Mouse (Mus musculus): ENCODE measurements around the gene Ctdsp2.

Gene Ctdsp2

DNA sequence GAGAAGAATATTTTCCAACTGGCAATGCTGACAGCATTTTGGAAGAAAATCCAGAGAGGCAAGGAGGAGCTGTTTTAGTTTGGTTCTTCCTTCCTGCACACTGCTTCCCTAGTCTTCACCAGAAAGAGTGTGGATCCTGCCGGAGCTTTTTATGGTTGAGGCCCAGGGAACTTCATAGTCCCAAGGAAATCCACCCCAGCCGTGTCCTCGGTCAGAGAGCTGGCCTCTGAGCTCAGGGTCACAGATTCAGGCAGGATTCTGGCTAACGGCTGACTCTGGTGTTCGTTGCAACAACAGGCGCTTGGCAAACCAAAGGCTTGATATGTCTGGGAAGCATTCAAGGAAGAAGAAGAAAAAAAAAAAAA is 15.6 kb upstream of the Ctdsp2 start:
- DNase-seq (ENCODE audit: low spot score), result no peak

DNA sequence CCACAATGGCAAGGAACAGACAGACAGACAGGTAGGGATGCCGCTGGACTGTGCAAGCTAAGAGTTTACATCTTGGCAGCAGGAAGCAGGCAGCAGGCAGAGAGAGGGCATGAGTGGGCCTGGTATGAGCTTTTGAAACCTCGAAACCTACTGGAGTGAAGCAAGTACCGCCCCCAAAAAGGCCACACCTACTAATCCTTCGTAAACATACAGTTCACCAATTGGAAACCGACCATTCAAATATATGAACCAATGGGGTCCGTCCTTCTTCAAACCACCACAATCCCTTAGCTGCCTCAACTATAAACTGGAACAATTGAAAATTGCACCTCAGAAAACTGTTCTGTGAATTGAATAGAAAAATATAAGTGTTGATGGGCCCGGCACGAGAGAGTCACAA is 14.7 kb upstream of the Ctdsp2 start:
- DNase-seq (ENCODE audit: low spot score), result no peak

DNA sequence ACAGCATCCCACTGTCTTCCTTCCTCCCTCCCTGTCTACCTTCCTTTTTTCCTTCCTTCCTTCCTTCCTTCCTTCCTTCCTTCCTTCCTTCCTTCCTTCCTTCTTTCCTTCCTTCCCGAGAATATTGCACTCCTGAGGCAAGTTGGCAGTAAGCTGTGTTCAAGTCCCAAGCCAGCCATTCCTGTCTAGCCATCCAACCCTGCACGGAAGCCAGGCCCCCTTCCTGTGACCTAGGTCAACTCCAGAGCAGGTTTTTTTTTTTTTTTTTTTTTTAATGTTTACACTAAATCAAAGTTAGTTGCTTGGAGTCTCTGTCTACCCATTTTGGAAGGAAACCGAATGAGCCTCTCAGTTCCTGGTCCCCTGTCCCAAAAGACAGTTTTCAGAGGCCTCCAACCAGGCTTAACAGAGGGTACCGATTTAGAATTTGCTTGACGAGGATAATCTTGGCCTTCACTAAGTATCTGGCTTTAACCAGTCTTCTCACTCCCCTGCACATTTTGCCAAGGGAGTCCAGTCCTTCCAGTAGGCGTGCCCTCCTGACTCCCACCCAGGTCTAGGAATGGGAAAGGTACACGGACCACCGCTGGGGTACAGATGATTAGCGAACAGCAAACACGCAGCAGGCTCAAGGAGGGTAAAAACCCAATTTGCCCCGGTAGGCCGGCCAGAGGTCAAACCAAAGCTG is 7.0 kb upstream of the Ctdsp2 start:
- no peak for DNase-seq (ENCODE audit: low spot score)

DNA sequence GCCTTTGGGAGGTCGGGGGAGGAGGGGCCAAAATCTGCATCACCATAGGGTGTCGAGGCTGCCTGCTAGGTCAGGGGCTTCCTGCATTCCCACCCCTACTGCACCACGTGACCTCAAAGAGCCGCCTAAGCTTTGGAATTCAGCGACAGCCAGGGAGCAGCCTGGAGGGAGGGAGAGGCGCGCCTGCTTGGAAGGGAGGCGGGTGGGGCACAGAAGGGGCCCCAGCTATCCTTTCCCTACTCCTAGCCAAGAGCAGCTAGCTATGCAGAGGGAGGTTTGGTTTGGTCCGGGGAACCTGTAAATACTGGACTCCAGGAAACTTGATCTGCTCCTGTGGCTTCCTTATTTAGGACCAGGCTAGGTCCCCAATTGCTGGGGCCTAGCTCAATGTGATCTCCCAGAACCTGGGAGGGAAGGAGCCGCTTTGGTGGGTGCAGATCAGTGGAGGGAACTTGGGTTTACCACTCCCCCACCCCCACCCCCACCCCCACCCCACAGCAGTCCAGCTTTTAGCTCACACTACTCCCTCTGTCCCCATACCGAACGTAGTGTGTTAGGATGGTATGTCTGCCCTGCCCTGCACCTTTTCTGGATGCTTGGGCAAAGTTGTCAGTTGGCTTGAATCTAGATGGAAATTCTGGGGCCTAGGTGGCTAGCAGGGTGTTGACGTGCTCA is 6.3 kb upstream of the Ctdsp2 start:
- peak; percentile 64 for DNase-seq (ENCODE audit: low spot score)

DNA sequence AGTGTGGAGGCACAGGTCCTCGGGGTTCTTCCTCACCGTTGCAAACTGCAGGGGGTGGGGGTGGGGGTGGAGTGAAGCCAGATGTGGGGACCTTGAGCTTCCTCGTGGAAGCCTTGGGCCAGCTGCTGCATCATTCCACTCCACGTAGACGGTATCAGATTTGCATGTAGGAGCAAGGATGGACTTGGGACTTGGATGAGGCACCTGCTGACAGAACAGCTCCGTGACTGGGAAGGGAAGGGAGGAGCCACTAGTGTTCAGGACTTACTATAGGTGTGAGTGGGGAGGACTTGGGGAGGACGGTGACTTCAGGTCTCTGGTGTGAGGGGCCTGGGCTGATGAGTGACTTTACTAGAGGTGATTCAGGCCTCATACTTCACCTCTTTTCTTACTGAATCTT is 5.5 kb upstream of the Ctdsp2 start:
- DNase-seq (ENCODE audit: low spot score), result no peak

DNA sequence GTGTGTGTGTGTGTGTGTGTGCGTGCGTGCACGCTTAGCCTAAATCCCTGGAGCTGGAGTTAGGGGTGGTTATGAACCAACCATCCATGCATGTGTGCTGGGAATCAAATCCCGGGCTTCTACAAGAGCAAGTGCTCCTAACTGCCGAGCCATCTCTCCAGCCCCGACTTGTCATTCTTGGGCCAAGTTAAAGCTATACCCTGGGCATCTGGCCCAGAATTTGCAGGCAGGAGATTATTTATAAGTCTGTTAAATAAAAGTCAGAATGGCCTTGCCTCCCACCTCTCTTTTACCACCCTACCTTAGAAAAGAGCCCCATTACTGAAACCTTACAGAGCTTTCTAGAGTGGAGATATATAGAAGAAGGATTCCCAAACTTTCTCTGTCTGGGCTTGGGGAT is 2.8 kb upstream of the Ctdsp2 start:
- DNase-seq (ENCODE audit: low spot score), result no peak

DNA sequence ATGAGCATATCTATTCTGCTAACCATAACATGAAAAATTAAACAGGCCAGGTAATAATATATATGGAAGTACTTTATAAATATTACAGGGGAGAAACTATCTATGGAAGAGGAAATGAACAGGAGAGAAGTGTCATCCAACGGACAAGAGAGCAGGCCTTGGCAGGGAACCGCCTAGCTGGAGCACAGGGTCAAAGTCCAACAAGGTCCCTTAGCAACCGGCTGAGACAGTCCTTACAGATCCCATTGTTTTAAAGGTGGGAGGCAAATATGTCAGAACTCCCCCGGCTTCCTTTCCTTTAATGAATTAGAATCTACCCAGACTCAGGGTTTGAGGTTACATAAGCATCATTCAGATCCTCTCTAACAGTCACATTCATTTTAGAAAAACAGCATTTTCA is 1.4 kb upstream of the Ctdsp2 start:
- DNase-seq (ENCODE audit: low spot score), result no peak

DNA sequence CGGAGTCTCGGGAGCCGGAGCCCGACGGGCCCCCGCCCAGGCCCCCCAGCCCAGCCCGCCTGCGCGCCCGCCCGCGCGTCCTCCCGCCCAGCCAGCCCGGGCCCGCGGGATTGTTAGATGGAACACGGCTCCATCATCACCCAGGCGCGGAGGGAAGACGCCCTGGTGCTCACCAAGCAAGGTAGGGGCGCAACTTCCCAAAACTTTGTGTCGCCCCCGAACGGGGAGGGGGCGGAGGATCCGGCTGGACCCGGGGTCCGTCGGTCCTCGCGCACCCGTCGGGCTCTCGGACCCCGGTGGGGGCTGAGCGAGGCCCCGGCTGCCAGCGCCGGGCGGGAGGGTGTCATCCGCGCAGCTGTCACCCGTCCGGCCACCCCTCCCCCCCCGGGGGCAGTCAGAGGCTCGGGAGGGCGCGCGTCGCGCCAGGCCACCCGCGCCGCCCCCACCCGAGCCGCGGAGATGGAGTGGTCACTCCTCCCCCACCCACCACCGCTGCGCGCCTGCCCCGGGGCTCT is 661 bp downstream of the Ctdsp2 start:
- DNase-seq (ENCODE audit: low spot score), result peak; percentile 65

DNA sequence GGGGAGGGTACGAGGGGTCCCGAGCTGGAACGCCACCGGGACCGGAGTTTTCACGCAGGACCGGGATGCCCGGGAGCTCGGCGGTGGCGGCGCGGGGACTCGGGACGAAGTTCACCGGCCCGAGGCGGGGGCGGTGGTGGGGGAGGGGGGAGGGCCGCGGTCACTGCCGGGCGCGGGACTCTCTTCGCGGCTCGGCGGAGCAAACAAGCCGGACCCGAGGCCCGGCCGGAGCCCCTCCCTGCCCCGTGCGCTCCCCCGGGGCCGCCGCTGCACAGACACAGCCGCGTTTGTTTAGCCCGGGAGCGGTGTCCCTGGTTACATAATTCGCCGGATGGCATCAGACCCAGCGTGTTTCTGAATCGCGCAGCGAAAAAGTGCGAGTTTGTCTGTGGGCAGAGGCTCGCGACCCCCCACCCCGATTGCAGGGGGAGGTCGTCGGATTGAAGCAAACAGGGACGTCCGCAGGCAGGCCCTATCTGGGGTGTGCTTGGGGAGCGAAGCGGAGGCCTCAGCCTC is 1.2 kb downstream of the Ctdsp2 start:
- no peak for DNase-seq (ENCODE audit: low spot score)

DNA sequence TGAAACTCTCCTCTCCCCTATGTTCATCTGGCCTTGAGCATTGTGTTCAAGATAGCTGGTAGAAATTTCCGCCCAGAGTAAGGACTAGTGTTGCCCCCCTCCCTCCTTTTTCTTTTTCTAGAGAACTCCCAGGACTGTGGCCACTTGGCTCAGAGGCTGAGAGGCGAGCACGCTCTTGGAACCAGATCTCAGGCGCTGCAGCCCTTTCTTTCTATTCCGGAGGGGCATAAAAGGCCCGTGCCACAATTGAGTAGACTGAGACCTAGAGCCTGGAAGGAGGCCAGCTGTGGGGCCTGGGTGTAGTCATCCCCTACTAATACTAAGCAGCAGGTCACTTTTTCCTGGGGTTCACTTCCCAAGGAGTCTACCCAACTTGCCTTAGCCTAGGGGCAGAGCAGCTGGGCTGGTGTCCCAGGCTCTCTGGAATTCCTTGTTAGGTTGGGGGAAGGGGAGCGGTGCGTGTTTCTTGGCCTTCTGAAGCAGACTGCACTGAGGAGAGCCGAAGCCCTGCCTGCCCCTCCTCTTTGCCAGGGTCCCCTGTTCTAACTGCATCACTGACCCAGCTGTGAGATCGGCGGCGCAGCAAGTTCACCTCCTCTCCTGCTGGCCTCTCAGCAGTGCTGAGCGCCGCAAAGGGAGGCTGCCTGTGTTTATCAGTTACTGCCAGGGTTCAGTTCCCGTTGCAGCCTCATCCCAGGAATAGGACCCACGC is 1.9 kb downstream of the Ctdsp2 start:
- peak; percentile 50 for DNase-seq (ENCODE audit: low spot score)

DNA sequence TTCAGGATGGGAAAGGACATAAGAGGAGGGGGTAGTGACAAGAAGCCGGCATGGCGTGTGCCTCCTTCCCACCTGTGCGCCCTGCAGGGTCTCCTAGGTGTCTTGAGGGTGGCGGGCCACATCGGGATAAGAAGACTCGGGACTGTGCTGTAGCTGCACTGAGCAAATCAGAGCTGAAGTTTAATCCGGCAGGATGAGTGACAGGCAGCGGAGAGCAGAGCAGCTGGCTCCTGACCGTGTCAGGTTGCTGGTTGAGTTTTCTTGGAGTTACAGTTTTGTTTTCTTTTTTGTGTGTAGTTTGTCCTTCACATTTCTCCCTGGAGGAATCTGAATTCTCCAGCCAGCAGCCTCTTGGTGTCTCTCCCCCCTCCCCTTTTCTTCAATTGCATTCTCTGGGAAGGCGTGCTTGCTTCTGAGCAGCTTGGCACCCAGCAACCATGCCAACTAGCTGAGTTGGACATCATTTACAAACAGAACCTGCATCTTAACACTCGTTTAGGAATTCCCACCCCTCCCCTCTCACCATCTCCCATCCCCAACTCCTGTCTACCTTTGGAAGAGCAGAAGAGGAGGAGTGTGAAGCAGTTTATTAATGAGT is 2.5 kb downstream of the Ctdsp2 start:
- DNase-seq (ENCODE audit: low spot score), result no peak

DNA sequence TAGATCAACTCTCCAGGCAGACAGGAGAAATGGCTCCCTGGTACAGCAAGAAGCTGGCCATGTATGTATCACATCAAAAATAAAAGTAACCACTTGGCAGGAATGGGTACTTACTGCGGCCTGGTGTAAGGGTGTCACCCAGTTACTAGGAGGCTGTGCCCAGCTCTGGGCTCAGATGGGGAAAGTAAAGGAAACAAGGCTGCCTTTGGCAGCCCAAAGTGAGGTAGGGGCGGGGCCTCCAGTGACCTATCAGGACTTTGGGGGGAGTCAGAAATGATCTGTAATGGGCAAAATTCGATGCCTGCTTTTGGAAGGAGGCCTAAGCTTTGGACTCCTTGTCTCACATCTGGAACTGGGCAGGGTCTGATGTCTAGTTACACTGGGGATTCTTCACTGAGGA is 3.2 kb downstream of the Ctdsp2 start:
- DNase-seq (ENCODE audit: low spot score), result no peak

DNA sequence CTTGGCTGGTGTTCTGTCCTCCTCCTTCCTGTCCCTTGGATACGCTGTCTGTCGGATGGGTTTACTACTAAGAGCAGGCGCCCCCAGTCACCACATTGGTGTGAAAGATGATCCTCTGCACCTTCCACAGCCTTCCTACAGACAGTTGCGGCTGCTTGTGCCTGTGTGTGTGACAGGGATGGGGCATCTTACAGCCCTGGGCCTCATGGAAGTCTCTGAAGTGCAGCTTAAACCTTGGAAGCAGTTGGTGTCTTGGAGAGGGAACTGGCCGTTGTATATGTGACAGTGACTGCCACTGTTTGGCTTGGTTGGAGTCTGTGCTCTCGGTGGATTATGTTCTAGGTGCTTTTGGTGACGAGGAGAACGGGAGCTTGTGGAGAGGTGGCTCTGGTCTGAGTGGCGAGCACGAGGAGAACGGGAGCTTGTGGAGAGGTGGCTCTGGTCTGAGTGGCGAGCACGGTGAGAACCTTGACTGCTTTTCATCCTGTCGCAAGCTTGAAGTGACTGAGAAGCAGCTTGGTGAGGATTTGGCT is 4.7 kb downstream of the Ctdsp2 start:
- no peak for DNase-seq (ENCODE audit: low spot score)

DNA sequence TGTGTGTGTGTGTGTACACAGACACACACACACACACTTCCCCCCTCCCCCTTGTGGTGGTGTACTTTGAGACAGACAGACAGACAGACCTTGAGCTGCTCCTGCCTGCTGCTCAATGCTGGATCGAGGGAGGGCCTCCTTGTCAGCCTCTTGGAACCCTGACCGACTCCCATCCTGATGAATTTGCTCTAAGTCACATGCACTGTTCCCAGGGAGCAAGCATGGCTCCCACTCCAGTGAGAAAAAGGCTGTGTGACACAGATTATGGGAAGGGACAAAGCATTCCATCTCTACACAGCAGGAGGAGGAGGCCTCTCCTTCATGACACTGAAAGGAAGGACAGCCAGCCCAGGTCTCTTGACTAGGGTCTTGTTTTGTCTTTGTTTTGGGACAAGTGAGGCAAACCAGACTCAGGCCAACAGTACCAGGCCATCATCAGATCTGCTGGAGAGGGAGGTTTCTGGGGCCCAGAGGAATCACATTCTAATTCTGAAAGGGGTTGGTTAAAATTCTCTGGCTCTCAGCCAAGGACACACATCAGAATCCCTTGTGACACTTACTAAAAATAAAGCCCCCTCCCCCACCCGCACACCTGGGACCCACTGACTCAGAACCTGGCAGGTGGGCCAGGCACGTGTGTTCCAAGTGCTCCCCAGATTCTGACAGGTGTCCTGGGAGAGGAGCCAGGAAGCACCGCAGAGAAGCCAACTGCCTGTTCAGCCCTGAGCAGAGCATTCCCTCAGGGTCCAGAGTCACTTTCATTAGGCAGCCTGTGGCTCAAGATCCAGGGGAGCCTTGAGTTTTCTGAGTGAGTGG is 5.9 kb downstream of the Ctdsp2 start:
- DNase-seq (ENCODE audit: low spot score), result no peak

DNA sequence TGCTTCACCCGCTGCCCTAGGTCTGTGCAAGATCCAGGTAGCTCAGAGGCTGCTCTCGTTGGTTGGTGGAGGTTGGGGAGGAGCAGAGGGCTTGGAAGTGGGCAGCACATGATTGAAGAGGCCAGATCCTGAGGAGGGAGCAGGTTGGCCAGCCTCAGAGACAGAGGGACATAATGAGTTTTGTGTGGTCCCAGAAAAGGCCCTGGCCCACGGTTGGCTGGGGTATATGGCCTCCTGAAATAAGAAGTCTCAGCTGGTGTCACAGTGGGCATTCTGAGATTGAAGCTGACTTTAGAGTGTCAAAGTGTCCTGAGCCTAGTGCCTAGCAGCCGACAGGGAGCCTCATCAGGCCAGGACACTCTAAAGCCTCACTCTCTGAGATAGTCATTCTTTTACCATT is 6.6 kb downstream of the Ctdsp2 start:
- no peak for DNase-seq (ENCODE audit: low spot score)

DNA sequence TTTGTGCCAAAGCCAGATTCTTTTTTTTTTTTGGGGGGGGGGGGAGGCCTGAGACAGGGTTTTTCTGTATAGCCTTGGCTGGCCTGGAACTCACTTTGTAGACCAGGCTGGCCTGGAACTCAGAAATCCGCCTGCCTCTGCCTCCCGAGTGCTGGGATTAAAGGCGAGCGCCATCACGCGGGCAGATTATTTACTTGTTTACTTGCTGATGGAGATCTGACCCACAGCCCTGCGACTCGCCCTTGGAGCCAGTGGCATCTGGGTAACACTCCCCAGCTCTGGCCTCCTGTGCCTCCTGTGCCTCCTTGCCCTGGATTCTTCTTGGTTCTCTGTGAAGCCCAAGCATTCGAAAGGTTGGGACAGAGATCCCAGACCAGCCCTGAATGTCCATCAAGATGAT is 7.1 kb downstream of the Ctdsp2 start:
- no peak for DNase-seq (ENCODE audit: low spot score)

DNA sequence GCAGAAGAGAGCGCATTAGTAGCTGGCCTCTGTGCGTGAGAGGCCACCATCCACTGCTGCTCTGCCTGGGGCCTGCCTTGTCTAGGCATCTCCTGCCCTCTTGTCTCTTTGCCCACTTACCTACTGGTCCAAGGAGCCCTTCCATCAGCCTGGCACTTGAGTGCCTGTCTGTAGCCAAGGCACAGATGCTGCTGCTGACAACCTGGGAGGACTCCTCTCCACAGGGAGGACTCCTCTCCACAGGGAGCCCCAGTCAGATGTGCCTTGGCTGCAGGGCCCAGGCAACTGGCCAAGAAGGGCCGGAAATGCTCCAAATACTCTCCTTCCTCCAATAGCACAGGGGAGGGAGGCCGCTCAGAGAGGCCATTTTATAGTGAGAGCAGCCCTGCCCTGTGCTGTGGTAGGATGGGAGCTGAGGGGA is 8.0 kb downstream of the Ctdsp2 start:
- peak; percentile 89 for DNase-seq (ENCODE audit: low spot score)

DNA sequence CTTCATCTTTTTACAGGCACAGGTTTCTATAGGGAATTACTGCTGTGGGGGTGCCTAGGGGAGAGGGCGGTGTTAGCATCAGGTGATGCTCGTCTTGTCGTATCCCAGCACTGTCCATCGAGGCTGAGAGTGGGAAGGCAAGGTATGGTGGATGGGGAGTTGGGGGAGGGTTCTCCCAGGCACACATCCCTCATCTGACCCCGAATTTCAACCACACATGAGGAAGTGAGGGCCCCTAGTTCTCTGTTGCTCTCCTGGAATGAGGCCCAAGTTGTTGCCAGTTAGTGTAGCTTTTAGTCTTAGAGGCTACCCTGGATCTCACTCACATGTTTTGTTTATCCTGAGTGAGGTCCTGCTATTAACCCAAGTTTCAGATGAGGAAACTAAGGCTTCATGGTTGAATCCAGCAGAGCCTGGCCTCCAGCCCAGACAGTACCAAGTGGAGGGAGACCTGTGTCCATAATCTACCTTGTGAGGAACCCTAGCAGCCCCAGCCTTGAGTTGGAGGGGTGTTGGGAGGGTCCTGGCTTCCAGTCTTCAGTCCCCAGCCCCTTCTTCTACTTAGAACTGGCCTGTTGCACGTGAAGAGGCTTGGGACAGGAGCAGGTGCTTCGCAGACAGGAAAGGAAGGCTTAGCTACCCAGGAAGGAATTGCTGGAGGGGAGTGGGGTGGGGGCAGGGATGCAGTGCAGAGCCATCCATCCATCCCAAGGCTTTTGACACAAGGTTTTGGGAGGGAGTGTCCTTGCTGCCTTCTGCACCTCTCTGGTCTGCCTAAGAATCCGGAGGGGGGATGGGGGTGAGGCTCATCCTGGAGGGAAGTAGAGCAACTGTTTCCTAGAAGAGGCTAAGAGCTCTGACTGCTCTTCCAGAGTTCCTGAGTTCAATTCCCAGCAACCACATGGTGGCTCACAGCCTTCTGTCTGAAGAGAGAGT is 8.9 kb downstream of the Ctdsp2 start:
- no peak for DNase-seq (ENCODE audit: low spot score)

DNA sequence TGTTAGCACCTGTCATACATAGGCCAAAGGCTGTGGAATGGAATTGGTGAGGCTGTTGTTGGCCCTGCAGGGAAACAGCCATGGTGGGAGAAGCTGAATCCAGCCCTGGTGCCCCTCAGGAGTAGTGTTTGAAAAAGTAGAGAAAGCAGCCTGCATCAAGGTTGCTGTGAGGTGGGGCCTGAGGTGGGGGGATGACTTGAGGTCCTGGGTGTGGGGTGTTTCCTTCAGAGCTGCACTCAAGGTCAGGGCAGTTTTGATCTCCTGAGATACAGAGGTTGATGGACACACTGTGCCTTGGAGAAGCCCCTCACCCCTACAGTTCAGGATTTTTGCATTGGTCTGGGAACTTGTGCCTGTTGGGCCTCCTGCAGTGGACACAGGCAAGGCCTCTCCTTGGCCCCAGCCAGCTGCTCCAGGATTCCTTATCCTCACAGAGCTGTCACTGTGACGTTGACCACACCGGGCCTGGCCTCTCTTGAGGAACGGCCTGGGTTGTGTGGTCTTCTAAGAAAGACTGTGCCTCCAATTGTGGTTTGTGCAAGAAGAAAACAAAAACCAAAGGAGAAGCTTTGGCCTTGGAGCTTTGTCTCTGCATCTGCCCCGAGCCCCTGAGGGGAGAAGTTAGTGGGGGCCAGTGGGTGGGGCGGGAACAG is 10.1 kb downstream of the Ctdsp2 start:
- DNase-seq (ENCODE audit: low spot score), result no peak

All from urinary bladder, postnatal 14 days (tissue).